Mouse (Mus musculus): ENCODE data around the gene Aif1. TPM values are rescaled to one million over a fixed set of nuclear protein-coding genes. Genes with fewer than 3 reads are reported as not detected.

The Aif1 gene
- polyA plus RNA-seq, 1 experiment from 2014 or later = 7.3 TPM

DNA sequence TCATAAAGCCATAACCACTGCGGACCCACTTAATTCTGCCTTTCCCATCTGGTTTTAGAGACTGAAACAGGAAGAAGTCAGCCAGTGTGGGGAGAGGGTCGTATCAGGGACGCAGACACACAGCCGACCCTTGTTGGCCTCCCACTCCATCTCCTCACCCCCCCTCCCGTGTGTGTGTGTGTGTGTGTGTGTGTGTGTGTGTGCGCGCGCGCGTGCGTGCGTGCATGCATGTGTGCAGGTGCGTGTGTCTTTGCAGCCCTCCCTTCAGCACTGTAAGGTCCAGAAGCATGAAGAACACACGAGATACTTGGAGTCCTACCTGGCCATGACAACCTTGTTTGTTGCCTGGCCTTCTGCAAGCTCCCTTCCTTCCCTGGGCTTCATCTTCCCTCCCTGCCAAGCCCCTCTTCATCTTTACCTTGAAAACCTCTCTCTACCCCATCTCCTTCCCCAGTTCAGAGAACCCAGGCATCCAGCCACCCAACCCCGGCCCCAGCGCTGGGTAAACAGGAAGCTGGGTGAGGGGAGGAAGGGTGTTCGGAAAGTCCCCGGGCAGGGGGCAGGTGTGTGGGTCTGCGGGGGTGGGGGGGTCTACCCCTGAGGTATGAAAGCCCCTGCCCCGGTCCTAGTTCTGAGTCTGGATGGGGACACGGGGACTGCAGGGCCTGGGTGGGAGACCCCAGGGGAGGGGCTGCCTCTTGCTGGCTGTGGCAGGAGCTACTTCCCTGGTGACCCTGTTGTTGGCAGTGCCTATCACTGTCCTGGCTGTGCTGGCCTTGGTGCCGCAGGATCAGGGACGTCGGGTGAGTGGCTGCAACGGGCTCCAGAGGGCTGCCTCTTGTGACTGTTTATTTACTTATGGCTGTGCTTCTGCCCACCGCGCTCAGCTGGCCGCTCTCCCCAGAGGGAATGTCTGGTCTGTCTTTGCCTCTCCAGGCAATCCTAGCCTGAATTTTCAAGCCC lies 18.3 kb upstream of the Aif1 start, which contains the start of gene Ltb:
Gene Ltb (plus strand): TSS at position 559 of the 963 bp plus-strand sequence.
- 76% methylated on average over 28 of the region's 28 CpGs for WGBS
- Histone ChIP-seq H3K27me3 (replicated peaks) (peaks cover 32% of the 10 kb centered on the region), H3K4me1 (peaks cover 11% of the 10 kb centered on the region), H3K4me2 (no peak within 1 kb of the TSS), H3K36me3 (replicated peaks) (no peaks in the 10 kb centered on the region), H3K4me3 (peak within 1 kb of the TSS; percentile 39; the same call in 1 of the 2 replicates), H3K9me3 (no peaks in the 10 kb centered on the region), H3K27ac (no peak within 1 kb of the TSS), H3K9ac (no peak within 1 kb of the TSS)
- ATAC-seq (replicated peaks) = no peak

- H3K4me3 ChIP-seq = no peak overlapping the region
- no peaks in the 10 kb centered on the region for H3K9me3 ChIP-seq
- ATAC-seq (replicated peaks) = no peak
- H3K27ac ChIP-seq = no peak overlapping the region
- WGBS = 84% methylated on average over 5 of the region's 5 CpGs
- H3K27me3 ChIP-seq (replicated peaks) = peaks cover 32% of the 10 kb centered on the region
- H3K9ac ChIP-seq = no peak overlapping the region
- peaks cover 11% of the 10 kb centered on the region for H3K4me1 ChIP-seq
- H3K36me3 ChIP-seq (replicated peaks) = no peaks in the 10 kb centered on the region
- no peak overlapping the region for H3K4me2 ChIP-seq
Measured at GRCm38 (mm10) chr17:35192924-35193323, 17.1 kb upstream of the Aif1 start.

GRCm38 (mm10) chr17:35191723-35192122 lies 15.9 kb upstream of the Aif1 start:
- Histone ChIP-seq H3K4me2 (no peak overlapping the region), H3K9ac (no peak overlapping the region), H3K4me3 (no peak overlapping the region), H3K4me1 (peaks cover 12% of the 10 kb centered on the region), H3K36me3 (replicated peaks) (no peaks in the 10 kb centered on the region), H3K27ac (no peak overlapping the region), H3K27me3 (replicated peaks) (peaks cover 27% of the 10 kb centered on the region), H3K9me3 (no peaks in the 10 kb centered on the region)
- 57% methylated on average over 2 of the region's 2 CpGs for WGBS
- ATAC-seq (replicated peaks) = no peak

DNA sequence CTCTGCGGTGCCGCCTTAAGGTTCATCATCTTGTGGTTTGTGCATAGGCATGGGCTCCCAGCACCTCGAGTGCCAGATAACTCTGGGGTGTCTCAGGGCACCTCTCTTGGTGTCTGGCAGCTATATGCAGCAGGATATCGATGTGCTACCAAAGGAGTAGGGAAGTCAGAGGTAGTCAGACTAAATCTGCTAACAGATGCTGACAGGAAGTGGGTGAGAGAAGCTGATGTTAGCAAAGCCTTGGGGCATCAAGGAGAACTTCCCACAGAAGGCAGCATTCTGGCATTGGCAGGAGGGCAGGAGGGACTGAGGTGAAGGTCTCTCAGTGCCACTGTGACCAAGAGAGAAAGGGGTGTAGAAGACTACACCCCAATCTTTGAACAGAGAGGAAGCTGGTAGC lies 14.2 kb upstream of the Aif1 start:
- no peak overlapping the region for H3K4me3 ChIP-seq
- no peak for ATAC-seq (replicated peaks)
- no peak overlapping the region for H3K27ac ChIP-seq
- peaks cover 10% of the 10 kb centered on the region for H3K27me3 ChIP-seq (replicated peaks)
- peaks cover 11% of the 10 kb centered on the region; the same call in 1 of the 2 replicates for H3K4me1 ChIP-seq
- no peak overlapping the region for H3K4me2 ChIP-seq
- WGBS = 72% methylated on average over 4 of the region's 4 CpGs
- H3K9me3 ChIP-seq = no peaks in the 10 kb centered on the region
- H3K36me3 ChIP-seq (replicated peaks) = no peaks in the 10 kb centered on the region
- H3K9ac ChIP-seq = no peak overlapping the region

DNA sequence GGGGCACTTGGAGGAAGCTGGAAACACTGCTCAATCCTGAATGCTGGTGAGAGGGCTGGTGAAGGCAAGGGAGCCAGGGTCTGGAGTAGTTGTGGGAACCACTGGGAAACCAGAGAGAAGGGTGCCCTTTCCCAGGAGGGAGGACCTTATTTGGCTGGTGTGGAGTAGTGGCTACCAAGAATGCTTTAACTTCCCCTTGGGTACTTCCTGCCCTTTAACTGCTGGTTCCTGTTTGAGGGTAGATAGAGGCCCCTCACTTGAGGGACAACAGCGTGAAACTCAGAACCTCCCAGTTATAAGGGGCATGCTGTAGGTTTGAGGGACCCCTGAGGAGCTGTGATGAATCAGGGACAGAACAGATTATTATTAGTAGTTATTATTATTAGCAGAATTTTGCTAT lies 13.3 kb upstream of the Aif1 start:
- Histone ChIP-seq H3K36me3 (replicated peaks) (no peaks in the 10 kb centered on the region), H3K27ac (no peak overlapping the region), H3K4me3 (no peak overlapping the region), H3K27me3 (replicated peaks) (peaks cover 1% of the 10 kb centered on the region; the same call in 1 of the 2 replicates), H3K9ac (no peak overlapping the region), H3K4me2 (no peak overlapping the region), H3K4me1 (peaks cover 11% of the 10 kb centered on the region; the same call in 1 of the 2 replicates), H3K9me3 (no peaks in the 10 kb centered on the region)
- 75% methylated on average over 1 of the region's 1 CpGs for WGBS
- ATAC-seq (replicated peaks) = no peak

DNA sequence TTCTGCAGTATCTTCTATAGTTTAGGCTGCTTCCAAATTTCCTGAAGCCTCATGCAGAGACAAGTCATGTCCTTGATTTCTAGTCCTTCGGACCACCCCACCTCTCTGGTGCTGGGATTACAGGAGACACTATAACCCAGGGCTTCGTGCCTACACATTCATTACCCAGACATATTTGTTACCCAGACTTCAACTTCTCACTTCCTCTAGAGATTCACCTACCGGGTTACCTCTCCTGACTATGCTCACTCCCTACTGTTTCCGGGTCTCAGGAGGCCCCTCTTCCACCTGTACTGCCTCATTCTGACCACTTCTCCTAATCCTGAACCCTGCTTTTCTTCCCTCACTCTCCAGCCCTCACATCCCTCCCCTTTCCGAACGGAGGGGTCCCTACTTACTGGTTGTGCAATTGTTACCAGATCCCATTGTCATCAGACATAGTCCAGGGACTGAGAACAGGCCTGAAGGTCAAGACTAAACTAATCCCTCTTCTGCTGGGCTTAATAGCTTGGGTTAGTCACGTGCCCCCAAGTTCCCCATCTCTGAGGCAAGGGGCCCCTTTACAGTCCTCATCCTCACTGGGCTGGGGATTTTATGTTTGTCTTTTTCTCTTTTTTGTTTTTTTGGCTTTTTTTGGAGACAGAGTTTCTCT lies 12.2 kb upstream of the Aif1 start, which contains the start of gene Lst1:
Gene Lst1 (minus strand): TSS at position 481 of the 652 bp plus-strand sequence.
- no peak for ATAC-seq (replicated peaks)
- Histone ChIP-seq H3K4me3 (no peak within 1 kb of the TSS), H3K9ac (no peak within 1 kb of the TSS), H3K4me2 (no peak within 1 kb of the TSS), H3K27me3 (replicated peaks) (no peaks in the 10 kb centered on the region; the same call in 1 of the 2 replicates), H3K4me1 (peaks cover 11% of the 10 kb centered on the region; the same call in 1 of the 2 replicates), H3K36me3 (replicated peaks) (no peaks in the 10 kb centered on the region), H3K27ac (no peak within 1 kb of the TSS), H3K9me3 (no peaks in the 10 kb centered on the region)
- 70% methylated on average over 7 of the region's 7 CpGs for WGBS

DNA sequence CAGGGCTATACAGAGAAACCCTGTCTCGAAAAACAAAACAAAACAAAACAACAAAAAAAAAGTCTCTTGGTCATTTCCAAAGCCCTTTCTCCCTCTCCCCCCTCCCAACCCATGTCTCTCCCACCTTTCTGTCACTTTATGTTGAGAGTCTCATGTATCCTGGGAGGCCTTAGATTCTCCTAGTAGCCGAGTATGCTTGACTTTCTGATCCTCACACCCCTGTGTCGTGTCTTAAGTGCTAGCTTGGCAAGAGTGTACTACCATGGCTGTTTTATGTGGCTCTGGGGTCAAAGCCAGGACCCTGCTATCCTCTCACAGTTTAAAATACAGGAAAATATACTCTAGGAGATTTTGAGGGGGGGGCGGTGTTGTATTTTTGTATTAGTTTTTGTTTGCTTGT lies 11.5 kb upstream of the Aif1 start:
- no peak overlapping the region for H3K27ac ChIP-seq
- 77% methylated on average over 4 of the region's 4 CpGs for WGBS
- no peaks in the 10 kb centered on the region for H3K36me3 ChIP-seq (replicated peaks)
- H3K4me3 ChIP-seq = no peak overlapping the region
- H3K9me3 ChIP-seq = no peaks in the 10 kb centered on the region
- ATAC-seq (replicated peaks) = no peak
- no peaks in the 10 kb centered on the region; the same call in 1 of the 2 replicates for H3K27me3 ChIP-seq (replicated peaks)
- no peak overlapping the region for H3K9ac ChIP-seq
- no peak overlapping the region for H3K4me2 ChIP-seq
- H3K4me1 ChIP-seq = peaks cover 11% of the 10 kb centered on the region; the same call in 1 of the 2 replicates

DNA sequence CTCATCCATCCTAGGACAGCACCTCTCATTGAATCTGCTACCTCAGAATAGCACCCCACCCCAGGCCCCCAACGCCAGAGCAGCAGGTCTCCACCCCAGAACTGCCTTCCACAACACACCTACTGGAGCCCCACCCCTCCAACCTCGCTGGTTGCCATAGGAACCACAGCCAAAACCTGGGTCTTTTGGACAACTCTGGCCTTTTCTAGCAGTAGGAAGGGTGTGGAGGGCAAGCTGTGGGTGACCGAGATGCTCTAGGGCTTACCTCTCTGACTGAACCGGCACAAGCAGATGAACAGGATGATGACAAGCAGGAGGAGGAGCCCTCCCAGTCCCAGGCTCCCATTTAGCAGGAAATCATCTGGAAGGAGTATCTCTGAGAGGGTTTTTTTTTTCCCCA lies 10.8 kb upstream of the Aif1 start:
- Histone ChIP-seq H3K36me3 (replicated peaks) (no peaks in the 10 kb centered on the region), H3K27ac (peak overlapping the region; percentile 77), H3K4me3 (peak overlapping the region; percentile 25), H3K9ac (no peak overlapping the region), H3K4me1 (peaks cover 11% of the 10 kb centered on the region; the same call in 1 of the 2 replicates), H3K9me3 (no peaks in the 10 kb centered on the region), H3K4me2 (peak overlapping the region; percentile 49), H3K27me3 (replicated peaks) (no peaks in the 10 kb centered on the region; the same call in 1 of the 2 replicates)
- ATAC-seq (replicated peaks) = peak; percentile 67; the same call in 1 of the 2 replicates
- WGBS = 3% methylated on average over 4 of the region's 4 CpGs

DNA sequence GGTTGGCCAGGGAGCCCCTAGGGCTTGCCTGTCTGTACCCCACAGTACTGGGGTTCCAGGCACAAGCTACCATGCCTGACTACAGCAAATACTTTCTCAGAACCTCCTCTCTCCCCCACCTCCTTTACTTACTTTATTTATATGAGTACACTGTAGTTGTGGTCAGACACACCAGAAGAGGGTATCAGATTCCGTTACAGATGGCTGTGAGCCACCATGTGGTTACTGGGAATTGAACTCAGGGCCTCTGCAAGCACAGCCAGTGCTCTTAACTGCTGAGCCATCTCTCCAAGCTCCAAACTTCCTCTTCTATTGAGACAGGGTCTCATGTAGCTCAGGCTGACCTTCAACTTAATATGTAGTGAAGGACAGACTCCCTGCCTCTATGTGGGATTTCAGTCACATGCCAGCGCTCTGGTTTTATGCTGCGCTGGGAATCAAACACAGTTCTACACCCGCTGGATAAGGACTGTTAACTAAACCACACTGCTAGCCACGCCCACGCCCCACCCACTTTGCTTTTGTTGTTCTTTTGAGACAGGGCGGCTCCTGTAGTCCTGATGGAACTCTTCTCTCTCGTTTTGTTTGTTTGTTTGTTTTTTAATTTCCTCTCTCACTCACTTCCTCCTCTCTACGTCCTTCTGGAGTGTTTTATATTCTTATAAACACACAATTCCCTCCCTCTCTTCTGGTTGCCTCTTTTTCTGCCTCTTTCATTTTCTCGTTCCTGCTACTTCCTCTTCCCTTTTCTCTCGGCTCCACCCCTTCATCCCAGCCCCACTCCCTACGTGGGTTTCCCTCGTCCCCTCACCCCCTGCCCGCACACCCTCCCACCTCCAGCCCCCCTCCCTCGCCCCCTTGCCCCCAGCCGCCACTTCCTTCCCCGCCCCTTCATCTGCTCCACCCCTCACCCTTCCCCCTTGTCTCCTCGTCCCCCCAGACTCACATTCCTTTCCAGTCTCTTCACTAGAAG lies 10.1 kb upstream of the Aif1 start:
- Histone ChIP-seq H3K4me2 (peak overlapping the region; percentile 49), H3K9me3 (no peaks in the 10 kb centered on the region), H3K9ac (no peak overlapping the region), H3K27ac (peak overlapping the region; percentile 77; the same call in 1 of the 2 replicates), H3K4me3 (peak overlapping the region; percentile 25), H3K36me3 (replicated peaks) (no peaks in the 10 kb centered on the region), H3K27me3 (replicated peaks) (no peaks in the 10 kb centered on the region; the same call in 1 of the 2 replicates), H3K4me1 (peaks cover 11% of the 10 kb centered on the region; the same call in 1 of the 2 replicates)
- 0 out of 2 replicates have a peak, but pooled peaks have one; percentile 37 for ATAC-seq (replicated peaks)
- 2% methylated on average over 18 of the region's 18 CpGs for WGBS

GRCm38 (mm10) chr17:35180093-35180492 lies 4.2 kb upstream of the Aif1 start:
- Histone ChIP-seq H3K27ac (no peak overlapping the region), H3K27me3 (replicated peaks) (no peaks in the 10 kb centered on the region), H3K4me2 (no peak overlapping the region), H3K9me3 (no peaks in the 10 kb centered on the region), H3K36me3 (replicated peaks) (no peaks in the 10 kb centered on the region), H3K4me3 (no peak overlapping the region), H3K4me1 (no peaks in the 10 kb centered on the region), H3K9ac (no peak overlapping the region)
- no peak for ATAC-seq (replicated peaks)
- 90% methylated on average over 5 of the region's 5 CpGs for WGBS

DNA sequence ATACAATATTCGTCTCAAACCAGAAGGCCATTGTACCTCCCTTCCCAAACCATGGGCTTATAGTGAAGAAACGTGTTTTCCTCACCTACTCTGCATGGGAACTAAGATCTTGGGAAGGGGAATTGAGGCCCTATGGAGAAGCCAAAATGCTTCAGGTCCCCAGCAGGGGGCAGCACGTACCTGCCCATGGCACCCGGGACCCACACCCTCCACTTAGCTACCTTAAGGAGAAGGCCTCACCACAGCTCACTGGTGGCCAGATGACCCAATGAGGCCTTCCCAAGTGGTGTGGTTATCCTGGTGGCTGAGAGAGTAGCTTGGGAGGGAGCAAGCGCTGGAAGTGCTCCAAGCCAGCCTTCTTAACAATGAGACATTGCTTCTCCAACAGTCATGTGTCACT lies 2.7 kb upstream of the Aif1 start:
- Histone ChIP-seq H3K4me3 (no peak overlapping the region), H3K9me3 (no peaks in the 10 kb centered on the region), H3K27ac (no peak overlapping the region), H3K4me2 (no peak overlapping the region), H3K4me1 (no peaks in the 10 kb centered on the region), H3K27me3 (replicated peaks) (no peaks in the 10 kb centered on the region), H3K36me3 (replicated peaks) (no peaks in the 10 kb centered on the region), H3K9ac (no peak overlapping the region)
- no peak for ATAC-seq (replicated peaks)
- 17% methylated on average over 5 of the region's 5 CpGs for WGBS

All from midbrain, embryonic 15.5 days (tissue).